Mouse (Mus musculus) heart, postnatal 10 days (tissue): ENCODE measurements around the gene Akap1. TPM values are rescaled to one million over a fixed set of nuclear protein-coding genes. Genes with fewer than 3 reads are reported as not detected.

Experiments
- DNase-seq, 2 experiments: peaks; one replicate each; pipeline ENCODE4 v3.0.0; 2021
- intact Hi-C: fragments of 180-260 bp; cut with DNase I; formaldehyde crosslinking; loops from one replicate; pipeline ENCODE4 v1.15.1; 2025
- total RNA-seq, 2 experiments: library from RNA; stranded (reverse); gene quantifications; 2 replicates each; pipeline ENCODE4 v1.2.3; 2021

Gene Akap1
- total RNA-seq, 2 experiments from 2014 or later = 110 to 122 TPM

DNA sequence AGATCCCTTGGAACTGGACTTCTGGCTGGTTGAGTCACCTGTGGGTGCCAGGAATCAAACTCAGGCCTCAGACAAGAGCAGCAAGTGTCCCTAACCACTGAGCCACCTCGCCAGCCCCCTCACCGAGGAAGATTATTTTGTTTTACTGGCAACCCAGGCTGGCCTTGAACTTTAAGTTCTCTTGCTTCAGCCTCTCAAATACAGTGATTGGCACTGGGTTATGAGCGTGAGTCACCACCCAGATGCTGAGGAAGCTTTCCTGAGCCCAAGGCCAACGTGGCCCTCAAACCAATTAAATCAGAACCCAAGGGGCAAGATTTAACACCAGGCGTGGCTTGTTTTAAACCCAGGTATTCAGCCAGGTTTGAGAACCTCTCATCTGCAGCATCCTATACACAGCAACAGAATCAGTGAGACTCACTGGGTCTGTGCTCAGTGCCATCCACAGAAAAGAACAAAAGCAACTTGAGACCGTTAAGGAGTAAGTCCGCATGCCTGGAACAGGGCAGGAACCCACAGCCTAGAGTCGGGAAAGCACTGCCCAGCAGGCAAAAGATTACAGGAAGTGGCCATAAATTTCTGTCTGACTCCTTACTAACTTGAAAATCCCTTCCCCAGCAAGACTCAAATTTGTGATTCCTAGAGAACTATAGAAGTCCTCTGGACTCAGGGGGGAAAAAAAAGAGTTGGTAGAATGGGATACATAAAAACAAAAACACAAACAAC lies 16.9 kb downstream of the Akap1 start:
- intact Hi-C loops = loop anchor here (1.0 to 5.0 kb wide), 2 partner anchors 60 to 108 kb away; partner anchors contain the start of gene Scpep1
- no peak for DNase-seq

DNA sequence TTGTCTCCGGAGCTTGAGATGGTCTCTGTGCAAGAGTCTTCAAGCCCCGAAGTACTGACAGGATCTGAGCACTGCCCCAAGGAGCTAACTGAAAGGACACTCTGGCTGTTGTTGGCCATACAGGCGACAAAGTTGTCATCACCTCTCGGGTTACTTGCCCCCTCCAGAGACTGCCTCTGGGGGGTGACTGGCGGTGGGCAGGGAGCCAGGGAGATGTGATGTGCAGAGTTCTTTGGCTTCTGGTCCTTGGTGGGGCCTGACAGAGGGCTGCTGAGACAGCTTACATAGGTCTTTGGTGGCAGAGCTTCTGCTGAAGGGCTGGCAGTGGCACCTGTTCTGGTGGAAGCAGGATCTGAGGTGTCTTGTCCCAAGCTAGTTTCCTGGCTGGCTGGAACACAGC lies 20.0 kb downstream of the Akap1 start:
- intact Hi-C loops = no loop called here

GRCm38 (mm10) chr11:88843305-88843704 lies 21.1 kb downstream of the Akap1 start:
- intact Hi-C loops = no loop called here

More for the DNA sequence above, 20.0 kb downstream of the Akap1 start:
- DNase-seq = no peak

DNA sequence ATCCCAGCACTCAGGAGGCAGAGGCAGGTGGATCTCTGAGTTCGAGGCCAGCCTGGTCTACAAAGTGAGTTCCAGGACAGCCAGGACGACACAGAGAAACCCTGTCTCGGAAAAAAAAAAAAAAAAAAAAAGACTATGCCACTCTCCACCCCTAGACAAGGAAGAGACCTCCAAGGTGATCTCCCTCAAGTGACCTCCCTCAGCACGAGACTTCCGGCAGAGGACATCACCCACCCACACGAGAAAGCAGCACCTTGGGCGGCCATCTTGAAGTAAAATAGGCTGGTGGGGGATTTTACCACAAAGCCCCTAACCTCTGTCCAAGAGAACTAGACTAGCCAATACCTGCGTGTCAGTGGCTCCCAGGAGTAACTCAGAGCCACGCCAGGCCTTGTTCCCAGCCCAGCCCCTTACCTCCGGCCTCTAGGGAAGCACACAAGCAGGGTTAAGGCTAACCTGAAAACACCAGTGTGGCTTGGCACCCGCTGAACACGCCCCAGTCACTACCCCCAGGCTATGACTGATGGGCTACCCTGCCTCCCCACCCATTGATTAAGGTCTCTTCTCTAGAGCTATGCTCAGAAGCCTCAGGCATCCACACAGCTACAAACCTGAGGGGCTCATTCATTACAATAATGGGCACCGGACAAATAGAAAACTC lies 21.9 kb downstream of the Akap1 start:
- no peak for DNase-seq
- intact Hi-C loops = no loop called here

More at GRCm38 (mm10) chr11:88843305-88843704, 21.1 kb downstream of the Akap1 start:
- no peak for DNase-seq

- DNase-seq = peak; percentile 57 to 66
- intact Hi-C loops = no loop called here
Measured at GRCm38 (mm10) chr11:88841406-88841805, 23.0 kb downstream of the Akap1 start.

DNA sequence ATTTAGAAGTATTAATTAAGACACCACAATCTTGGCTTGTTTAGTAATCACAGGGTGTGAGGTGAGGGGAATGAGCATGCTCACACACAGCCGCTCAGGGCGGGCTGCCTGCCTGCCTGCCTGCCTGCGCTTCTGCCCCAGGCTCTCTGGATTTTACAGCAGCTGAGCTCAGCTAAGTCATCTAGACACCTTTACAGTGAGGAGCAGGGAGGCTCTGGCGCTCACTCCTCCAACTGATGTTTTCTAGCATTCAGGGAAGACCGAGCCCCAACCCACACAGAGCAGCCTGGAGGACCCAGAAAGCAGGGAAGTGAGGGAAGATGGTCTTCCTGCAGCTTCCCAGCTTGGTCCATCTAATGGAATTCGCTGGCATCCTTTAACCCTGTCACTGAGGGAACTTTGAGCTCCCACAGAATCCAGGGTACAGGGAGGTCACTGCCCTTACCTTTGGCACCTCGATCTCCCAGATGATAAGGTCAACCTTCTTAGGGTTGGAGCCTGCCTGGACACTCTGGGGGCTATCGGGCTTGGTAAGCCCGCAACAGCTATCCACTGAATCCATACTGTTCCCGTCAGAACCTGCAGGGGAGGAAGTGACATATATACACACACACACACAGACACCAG lies 23.5 kb downstream of the Akap1 start:
- DNase-seq = no peak
- intact Hi-C loops = no loop called here

GRCm38 (mm10) chr11:88840292-88840691 lies 24.1 kb downstream of the Akap1 start:
- DNase-seq = no peak
- intact Hi-C loops = no loop called here

- no peak for DNase-seq
- intact Hi-C loops = no loop called here
Measured at GRCm38 (mm10) chr11:88839379-88839778, 25.0 kb downstream of the Akap1 start.

DNA sequence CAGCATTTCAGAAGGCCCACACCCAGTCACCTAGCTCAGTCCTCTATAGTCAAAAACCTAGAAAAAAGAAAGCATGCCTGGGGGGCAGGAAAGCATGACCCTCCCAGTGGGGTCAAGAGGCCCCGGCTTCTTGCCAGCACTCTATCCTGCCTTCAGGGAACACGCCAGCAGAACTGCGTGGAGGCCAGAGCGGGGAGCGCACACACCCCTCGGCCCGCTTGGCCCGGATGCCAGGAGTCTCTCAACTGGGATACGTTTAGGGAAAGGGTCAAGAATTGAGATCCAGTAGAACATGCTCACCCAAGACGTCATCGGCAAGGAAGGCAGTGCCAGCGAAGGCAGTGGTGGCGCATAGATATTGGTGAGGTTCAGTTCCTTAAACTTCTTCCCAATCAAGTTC lies 25.8 kb downstream of the Akap1 start:
- intact Hi-C loops = no loop called here
- DNase-seq = no peak

DNA sequence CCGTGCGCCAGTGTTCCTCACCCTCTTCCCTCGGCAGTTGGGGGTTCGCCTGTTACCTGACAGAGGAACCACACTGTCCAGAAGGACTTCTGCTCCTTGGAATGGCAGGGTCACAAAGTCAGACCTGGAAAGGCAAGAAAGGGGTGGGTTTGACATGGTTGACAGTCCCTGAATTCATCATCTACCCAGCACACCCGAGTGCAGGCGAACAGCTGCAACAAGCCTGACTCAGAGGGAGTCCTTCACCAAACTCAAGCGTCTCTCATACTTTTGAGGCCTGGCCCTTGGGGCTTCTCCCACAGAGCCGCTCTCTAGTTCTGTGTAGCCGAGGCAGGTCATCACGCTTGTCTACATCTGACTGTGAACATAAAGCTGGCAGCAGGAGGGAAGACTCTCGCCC lies 29.8 kb downstream of the Akap1 start:
- DNase-seq = no peak
- intact Hi-C loops = no loop called here

GRCm38 (mm10) chr11:88834134-88834533 lies 30.3 kb downstream of the Akap1 start:
- intact Hi-C loops = no loop called here
- DNase-seq = peak in 1 of 2 experiments; percentile 34

DNA sequence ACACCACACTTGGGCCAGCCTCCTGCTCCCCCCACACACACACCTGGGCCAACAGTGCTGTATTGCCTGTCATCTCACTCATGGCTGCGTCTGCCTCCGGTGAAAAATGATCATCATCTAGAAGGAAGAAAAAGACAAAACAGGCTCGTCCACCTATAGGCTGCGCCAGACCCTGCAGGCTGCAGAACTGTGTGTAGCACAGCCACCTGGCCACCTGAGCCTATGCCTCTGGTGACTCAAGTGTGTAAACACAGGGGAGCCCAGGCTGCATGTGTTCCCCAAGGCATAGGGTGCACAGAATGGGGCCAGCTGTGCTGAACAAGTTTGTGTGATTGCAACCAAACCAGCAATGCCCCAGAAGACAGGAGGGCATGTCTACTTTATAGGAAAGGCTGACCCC lies 31.3 kb downstream of the Akap1 start:
- intact Hi-C loops = no loop called here
- DNase-seq = no peak

- intact Hi-C loops = no loop called here
- DNase-seq = no peak
Measured at GRCm38 (mm10) chr11:88830257-88830804, 34.1 kb downstream of the Akap1 start.

- intact Hi-C loops = no loop called here
- no peak for DNase-seq
Measured at GRCm38 (mm10) chr11:88828528-88828927, 35.9 kb downstream of the Akap1 start.

DNA sequence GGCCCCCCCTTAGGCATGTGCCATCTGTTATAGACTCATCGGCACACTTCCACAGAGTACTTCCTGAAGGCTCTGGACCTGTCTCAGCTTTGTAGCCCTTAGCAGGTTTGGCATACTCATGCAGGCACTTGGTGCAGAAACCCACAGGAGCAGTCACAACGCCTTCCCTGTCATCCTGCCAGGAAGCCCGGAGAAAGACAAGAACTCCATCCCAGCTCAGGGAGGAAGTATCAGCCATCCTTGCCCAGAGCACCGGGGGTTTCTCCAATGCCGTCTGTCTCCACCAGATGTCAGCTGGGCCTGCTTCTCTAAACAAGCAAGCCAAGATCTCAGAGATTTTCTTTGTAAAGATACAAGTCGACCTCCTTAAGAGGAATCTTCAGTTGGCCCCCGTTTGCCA lies 38.5 kb downstream of the Akap1 start:
- intact Hi-C loops = no loop called here

DNA sequence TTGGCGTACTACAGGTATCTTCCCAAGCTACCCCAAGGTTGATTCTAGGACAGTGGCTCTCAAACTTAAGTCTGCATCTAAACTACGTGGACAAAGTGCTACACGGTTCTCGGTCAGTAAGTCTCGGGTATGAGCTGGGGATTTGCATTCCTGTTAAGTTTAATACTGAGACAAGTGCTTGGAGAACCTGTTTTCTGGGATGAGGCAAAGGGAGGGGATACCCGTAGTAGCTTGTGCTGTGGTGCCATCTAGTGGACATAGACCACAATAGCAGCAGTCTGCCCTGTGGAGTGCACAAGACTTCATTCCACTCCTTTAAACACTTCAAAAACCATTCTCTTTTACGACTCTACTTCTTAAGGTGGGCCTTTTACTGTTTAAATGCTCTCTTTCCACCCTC lies 41.4 kb downstream of the Akap1 start:
- intact Hi-C loops = loop anchor here (1.0 to 5.0 kb wide), 8 partner anchors 94 to 856 kb away; partner anchors contain the start of gene Ccdc182
- DNase-seq = peak; percentile 82 to 87

More for the DNA sequence above, 38.5 kb downstream of the Akap1 start:
- DNase-seq = no peak

DNA sequence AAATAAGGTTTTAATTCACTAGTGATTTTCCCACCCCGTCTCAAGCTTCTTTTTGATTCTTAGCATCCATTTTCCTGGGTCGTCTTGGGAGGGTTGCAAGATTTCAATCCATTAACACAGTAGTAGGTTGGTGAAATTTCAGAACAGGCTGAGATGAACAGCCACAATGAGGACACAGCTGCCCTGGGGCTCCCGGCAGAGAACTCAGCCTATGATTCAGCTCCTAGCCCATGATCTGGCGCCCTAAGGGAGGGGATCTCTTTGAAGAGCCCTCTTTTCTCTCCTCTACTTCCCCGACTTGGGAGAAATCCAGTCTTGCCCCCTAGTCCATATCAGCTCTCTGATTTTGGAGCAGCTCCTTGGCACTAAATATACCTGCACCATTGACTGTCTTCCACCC lies 41.9 kb downstream of the Akap1 start:
- intact Hi-C loops = loop anchor here (2.0 to 5.0 kb wide), 6 partner anchors 94 to 855 kb away; partner anchors contain the start of gene Ccdc182
- no peak for DNase-seq

GRCm38 (mm10) chr11:88820742-88821576 lies 43.4 kb downstream of the Akap1 start:
- intact Hi-C loops = loop anchor here (5.0 kb wide), 5 partner anchors 269 to 854 kb away; partner anchors contain the start of gene Ccdc182
- peak; percentile 55 to 62 for DNase-seq

- no peak for DNase-seq
- intact Hi-C loops = loop anchor here (5.0 kb wide), 5 partner anchors 268 to 853 kb away; partner anchors contain the start of gene Ccdc182
Measured at GRCm38 (mm10) chr11:88820253-88820652, 44.1 kb downstream of the Akap1 start.

DNA sequence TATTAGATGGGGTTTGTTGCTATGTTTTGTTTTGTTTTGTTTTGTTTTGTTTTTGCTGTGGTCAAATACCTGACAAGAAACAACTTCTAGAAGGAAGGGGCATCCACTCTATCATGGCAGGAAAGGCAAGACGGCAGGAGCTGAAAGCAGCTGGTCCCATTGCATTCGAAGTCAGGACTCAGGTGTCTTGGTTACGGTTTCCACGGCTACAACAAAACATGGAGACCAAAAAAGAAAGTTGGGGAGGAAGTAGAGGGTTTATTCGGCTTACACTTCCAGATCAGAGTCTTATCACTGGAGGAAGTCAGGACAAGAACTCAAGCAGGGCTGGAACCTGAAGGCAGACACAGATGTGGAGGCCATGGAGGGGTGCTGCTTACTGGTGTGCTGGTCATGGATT lies 47.3 kb downstream of the Akap1 start:
- no peak for DNase-seq
- intact Hi-C loops = no loop called here
